Mouse (Mus musculus): ENCODE results near the gene Frem1.

DNA sequence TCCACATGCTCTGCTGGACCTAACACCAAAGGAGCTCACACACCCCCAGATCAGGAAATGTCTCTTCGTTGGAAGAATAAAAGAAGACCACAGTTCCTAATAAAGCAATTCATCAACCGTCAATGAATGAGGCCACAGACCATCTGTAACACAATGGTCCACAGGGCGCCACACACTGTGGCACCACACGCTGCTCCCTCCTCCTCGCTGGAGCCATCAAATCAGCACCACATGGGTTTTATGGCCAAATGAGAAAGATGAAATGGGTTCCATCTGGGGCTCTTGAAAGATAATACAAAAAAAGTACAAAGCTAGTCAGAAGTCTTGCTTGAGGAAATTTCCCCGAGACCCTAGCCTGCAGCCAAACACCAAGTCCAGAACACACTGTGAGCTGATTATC, 6.9 kb downstream of the Frem1 start:
- TF ChIP-seq POLR2A (IDR thresholded peaks at IDR 0.05; ENCODE audit: extremely low read depth, insufficient read depth, low read length), result no peak
- no peak for TF ChIP-seq CTCF (IDR thresholded peaks at IDR 0.05; ENCODE audit: extremely low read depth, insufficient read depth, low read length)
